Mouse (Mus musculus) lung, postnatal 14 days (tissue): Measurements from ENCODE around the gene Hdac6.
"Not testable (repeated sequence)": the region's sequence is repeated elsewhere in the genome, so short reads cannot be mapped to it uniquely, and the experiment has no call there.

Experiments used
- DNase-seq: peaks from one replicate; pipeline ENCODE4 v3.0.0; 2021

The Hdac6 gene

DNA sequence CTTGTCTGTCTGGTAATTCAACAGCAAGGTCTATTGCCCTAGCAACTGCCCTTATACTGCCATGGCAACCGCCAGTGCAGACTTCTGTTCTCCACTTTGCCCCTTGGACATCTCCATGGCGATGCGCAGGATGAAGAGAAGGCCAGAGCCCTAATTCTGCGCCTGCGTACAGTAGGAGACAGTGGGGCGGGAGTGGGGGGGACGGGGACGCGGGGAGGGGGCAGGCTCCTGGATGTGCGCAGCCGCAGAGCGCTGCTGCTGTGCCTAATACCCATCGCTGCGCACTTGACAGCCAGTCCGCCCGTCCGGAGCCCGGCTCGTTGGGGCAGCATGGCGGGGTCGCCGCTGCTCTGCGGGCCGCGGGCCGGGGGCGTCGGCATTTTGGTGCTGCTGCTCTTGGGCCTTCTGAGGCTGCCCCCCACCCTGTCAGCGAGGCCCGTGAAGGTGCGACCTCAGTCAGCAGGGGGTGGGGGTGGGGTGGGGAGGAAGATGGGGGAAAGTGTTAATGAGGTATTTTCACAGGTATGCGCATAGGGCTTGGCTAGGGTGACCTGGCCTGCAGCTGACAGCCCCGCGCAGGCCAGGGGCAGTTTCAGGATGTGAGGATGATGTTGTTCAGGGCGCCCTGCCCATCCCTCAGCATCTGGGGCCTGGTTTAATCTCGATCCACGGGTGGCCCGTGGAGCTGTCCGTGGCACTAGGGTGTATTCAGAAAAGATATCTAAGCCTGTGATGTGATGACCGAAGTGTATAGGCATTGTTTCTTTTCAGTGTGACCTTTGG, 27.9 kb downstream of the Hdac6 start, which contains the start of gene Pcsk1n:
Pcsk1n (plus strand) TSS at position 222 of the 783 bp plus-strand sequence.
- no peak for DNase-seq

GRCm38 (mm10) chrX:7917960-7918359, 29.7 kb downstream of the Hdac6 start:
- DNase-seq: not testable (repeated sequence)

DNA sequence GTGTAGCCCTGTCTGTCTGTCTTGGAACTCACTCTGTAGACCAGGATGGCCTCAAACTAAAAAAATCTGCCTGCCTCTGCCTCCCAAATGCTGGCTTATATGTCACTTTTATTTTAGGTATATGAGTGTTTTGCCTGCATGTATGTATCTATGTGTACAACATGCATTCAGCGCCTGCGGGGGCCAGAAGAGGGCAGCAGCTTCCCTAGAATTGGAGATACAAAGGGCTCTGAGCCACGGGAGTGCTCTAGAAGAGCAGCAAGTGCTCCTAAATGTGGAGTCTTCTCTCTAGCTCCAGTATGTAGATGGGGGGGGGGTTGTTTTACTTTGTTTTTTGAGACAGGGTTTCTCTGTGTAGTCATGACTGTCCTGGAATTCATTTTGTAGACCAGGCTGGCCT, 32.0 kb downstream of the Hdac6 start:
- peak; percentile 18 for DNase-seq

DNA sequence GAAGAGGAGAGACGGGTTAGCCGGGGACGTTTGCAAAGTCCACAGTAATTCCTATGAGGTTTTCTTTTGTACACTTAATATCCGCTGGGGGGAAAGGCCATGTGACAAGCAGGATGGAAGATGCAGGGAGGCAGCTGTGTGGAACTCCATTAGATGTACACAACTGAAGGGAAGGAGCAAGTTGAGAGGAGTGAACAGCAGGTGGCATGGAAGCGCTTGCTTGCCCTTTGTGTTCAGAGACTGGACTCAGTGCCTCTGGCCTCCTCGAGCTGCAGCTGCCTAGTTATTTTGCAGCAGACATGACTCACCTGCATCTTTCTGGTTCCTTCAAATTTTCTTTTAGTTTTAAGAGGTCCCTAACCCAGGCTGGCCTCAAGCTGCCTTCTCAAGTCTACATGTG, 37.2 kb downstream of the Hdac6 start:
- DNase-seq: no peak

DNA sequence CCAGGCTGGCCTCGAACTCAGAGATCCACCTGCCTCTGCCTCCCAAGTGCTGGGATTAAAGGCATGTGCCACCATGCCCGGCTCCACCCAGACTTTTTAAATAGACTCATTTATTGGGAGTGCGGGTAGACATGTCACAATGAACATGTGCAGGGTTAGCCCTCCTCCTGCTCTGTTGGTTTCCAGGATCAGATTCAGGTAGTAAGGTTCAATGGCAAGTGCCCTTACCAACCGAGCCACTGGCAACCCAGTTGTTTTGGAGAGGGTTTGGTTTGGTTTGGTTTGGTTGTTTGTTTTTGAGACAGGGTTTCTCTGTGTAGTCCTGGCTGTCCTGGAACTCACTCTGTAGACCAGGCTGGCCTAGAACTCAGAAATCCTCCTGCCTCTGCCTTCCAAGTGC, 38.4 kb downstream of the Hdac6 start, which contains the start of gene Gm10490:
Gm10490 (plus strand) TSS at position 301 of the 400 bp plus-strand sequence.
- DNase-seq: not testable (repeated sequence)

DNA sequence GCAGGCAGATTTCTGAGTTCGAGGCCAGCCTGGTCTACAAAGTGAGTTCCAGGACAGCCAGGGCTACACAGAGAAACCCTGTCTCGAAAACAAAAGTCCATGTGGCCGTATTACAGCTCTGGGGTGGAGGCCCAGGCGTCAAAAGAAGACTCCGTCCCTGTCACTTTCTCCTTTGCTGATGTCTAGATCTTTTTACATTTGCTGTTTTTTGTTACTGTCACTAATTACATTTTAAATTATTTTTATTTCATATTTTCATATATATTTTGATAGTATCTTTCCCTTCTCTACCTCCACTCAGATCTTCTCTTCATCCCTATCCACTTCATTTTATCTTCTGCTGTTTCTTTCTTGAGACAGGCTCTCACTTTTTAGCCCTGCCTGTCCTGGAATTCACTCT, 40.0 kb downstream of the Hdac6 start, which contains the start of gene Gm10491:
Gm10491 (minus strand) TSS at position 101 of the 400 bp plus-strand sequence.
- no peak for DNase-seq

- no peak for DNase-seq
Measured at GRCm38 (mm10) chrX:7904441-7904840, 43.2 kb downstream of the Hdac6 start.

GRCm38 (mm10) chrX:7898880-7899874, 48.5 kb downstream of the Hdac6 start, which contains the start of the genes Pqbp1 and Timm17b:
Pqbp1 (minus strand) TSS chrX:7899269.
Timm17b (plus strand) TSS chrX:7899357.
- DNase-seq: peak; percentile 86

DNA sequence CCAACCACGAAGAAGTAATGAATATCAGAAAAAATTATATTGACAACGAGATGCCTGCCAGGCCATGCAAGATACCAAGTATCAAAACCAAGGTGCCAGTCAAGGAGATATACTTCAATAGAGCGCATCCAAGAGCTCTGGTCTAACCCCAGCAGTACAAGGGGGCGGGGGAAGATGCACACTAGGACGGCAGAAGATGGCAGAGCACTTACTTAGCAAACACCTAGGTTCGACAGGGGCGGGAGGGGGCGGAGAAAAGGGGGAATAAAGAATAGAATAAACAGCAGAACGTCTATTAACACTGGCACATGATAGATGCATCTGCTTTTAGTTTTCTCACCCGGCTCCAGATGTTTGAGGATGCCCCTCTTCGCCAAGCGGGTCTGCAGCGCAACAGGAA, 49.5 kb downstream of the Hdac6 start:
- no peak for DNase-seq

GRCm38 (mm10) chrX:7883841-7884567, 63.7 kb downstream of the Hdac6 start, which contains the start of gene Slc35a2:
Slc35a2 (plus strand) TSS chrX:7884028.
- DNase-seq: peak; percentile 84
